Mouse (Mus musculus): Measurements from ENCODE around the gene Fstl4.

DNA sequence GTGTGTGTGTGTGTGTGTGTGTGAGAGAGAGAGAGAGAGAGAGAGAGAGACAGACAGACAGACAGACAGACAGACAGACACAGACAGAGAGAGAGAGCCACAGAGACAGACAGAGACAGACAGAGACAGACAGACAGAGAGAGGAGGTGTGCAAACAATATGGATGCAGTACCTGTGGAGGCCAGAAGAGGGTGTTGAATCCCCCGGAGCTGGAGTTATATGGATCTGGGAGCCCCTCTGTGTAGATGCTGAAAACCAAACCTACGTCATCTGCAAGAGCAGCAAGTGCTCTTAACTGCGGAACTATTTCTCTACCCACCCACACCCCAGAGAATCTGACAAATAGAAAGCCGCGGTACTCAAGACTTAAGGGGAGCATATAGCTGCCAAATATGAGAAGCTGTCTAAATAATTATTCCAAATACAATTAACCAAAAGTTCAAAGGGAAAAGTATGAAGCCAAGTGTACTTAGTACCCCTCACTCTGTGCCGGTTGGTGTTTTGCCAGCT is 247.6 kb downstream of the Fstl4 start:
- TF ChIP-seq POLR2A (IDR thresholded peaks at IDR 0.05; ENCODE audit: borderline replicate concordance, low read depth, low read length) (no peak), CTCF (IDR thresholded peaks at IDR 0.05; ENCODE audit: low read depth, low read length) (no peak)
